Mouse (Mus musculus): Measurements from ENCODE around the gene Zbtb33.

Zbtb33 gene

DNA sequence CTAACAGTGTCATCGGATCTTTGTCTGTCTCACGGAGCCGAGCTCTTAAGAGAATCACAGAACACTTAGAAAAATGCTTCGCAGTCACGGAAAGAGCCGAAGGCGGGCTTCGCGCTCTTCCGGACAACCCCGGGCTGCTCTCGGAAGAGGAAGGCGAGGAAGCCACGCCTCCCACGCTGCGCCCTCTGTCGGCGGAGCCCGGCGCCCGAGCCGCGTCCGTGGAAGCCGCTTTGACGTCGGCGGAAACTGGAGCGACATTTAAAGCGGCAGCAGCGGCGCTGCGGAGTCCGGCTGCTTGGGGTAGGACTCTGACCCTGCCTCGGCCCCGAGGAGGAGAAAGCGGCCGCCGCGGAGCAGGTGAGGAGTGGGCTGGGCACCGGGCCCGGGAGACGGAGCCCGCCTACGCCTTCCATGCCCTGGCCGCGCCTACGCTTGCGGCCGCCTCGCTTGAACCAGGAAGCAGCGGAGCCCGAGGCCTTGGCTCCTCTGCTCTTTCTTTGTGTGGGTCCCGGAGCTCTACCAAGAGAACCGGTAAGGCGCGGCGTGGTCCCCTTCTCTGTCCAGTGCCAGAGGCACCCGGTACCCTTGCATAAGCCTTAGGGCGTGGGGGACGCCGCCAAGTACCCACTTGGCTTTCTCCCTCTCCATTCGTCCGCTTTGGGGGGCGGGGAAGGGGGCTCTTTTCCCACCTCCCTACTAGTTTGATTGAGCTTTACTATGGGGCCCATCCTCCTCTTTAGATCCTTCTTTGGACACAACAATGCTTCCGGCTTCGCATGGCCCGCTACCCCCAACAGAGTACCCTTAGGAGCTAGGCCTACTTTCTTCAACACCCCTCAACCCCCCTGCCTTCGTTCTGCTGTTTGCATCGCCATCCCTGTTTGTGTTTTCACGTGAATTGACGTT is at the start of gene Zbtb33:
Gene Zbtb33 (plus strand): TSS at position 242 of the 906 bp plus-strand sequence.
- DNase-seq (ENCODE audit: low read depth, low spot score), result peak; percentile 79

DNA sequence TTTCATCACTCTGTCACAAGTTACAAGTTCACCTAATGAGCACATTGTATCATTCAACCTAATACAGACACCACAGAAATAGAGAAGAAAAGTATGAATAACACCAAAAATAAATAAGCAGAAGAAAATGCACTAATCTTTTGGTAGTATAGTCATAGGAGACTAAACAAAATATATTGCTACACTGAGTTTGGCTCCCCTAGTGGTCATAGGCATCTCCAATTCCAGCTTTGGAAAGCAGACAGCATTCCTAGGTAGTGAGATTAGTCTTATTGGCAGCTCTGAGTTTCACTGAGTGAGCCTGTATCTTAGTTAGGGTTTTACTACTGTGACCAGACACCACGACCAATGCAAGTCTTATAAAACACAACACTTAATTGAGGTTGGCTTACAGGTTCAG is 30.5 kb upstream of the Zbtb33 start:
- DNase-seq (ENCODE audit: low read depth, low spot score), result peak; percentile 39

DNA sequence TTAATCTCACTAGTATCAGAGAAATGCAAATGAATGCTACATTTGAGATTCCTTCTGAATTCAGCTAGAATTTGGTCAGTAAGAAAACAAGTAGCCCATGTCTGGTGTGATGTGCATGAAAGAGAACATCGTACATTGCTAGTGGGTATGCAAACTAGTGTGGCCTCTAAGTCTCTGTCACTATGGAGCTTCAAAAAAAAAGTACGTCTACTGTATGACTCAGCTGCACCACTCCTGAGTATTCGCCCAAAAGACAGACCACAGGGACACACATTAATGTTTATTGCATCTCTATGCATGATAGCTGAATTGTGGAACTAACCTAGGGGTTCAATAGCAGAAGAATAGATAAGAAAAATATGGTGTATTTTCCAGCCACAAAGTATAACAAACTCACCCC is 24.3 kb upstream of the Zbtb33 start:
- no peak for DNase-seq (ENCODE audit: low read depth, low spot score)

DNA sequence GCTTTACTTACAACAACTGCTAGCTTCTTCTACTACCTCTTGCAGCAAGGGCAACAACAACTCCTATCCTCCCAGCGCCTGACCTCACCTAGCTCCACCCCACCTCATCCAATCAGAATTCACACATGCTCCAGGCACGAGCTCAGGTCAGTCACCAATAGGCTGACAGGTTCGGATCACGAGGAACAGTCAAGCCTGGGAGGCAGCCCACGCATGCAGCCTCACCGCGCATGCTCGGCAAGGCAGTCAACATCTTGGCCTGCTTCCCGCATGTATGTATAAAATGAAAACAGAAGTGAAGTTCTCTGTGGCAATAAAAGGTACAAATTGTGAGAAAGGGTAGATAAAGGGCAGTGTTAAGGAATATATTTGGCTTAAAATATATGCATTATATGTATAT is 23.5 kb upstream of the Zbtb33 start:
- no peak for DNase-seq (ENCODE audit: low read depth, low spot score)

DNA sequence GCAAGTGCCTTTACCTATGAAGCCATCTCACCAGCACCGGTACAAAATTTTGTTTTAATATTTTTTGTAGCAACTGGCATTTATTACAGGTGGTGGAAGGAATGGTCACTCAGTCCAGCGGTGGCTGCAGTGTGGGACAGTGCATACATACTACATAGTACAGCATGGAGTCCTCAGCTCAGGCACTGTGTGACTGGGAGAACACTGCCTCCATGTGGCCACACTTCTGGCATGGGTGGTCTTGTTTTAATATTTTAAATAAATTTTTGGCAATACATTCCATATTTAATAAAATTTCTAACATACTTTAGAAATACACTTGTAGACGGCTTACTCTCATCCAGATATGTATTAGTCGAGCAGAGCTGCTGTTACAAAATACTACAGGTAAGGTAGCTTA is 23.0 kb upstream of the Zbtb33 start:
- DNase-seq (ENCODE audit: low read depth, low spot score), result no peak

DNA sequence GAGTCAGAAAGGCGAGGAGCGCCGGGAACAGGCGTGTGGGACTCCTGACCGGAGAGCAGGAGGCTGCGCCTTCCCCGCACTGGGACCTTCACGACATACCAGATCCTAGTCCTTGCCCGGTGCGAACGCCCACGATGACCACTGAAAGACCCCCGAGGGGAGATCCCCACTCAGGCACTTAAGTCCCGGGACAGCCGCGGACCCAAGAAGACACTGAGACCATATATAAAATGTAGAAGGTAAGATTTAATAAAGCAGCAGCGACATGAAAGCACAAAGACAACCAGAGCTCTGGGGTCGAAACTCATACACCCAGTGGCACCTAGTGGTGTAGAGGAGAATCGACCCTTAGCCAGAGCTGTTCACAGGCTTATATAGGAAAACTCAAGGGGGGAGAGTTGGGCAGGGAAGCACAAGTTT is 9.7 kb upstream of the Zbtb33 start:
- DNase-seq (ENCODE audit: low read depth, low spot score), result peak; percentile 69

DNA sequence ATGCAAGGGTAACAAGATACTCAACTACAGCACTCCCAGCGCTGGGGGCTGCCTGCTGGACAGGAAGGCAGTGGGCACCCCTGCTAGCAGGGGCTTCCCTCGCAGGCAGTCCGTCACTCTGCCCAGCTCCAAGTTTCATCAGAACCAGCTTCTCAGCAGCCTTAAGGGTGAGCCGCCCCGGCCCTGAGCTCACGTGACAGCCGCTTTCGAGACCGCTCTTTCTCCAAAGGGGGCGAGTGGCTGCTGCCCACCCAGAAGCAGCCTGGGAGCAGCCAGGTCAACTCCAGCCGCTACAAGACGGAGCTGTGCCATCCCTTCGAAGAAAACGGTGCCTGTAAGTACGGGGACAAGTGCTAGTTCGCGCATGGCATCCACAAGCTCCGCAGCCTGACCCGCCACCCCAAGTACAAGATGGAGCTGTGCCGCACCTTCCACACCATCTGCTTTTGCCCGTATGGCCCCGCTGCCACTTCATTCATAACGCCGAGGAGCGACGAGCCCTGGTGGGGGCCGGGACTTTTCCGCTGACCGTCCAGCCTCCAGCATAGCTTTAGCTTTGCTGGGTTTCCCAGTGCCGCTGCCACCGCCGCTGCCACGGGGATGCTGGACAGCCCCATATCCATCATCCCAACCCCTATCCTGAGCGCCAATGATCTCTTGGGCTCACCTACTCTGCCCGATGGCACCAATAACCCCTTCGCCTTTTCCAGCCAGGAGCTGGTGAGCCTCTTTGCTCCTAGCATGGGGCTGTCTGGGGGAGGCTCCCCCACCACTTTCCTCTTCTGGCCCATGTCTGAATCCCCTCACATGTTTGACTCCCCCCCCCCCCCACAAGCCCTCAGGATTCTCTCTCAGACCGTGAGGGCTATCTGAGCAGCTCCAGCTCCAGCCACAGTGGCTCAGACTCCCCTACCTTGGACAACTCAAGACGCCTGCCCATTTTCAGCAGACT is 8.7 kb upstream of the Zbtb33 start:
- DNase-seq (ENCODE audit: low read depth, low spot score), result no peak

DNA sequence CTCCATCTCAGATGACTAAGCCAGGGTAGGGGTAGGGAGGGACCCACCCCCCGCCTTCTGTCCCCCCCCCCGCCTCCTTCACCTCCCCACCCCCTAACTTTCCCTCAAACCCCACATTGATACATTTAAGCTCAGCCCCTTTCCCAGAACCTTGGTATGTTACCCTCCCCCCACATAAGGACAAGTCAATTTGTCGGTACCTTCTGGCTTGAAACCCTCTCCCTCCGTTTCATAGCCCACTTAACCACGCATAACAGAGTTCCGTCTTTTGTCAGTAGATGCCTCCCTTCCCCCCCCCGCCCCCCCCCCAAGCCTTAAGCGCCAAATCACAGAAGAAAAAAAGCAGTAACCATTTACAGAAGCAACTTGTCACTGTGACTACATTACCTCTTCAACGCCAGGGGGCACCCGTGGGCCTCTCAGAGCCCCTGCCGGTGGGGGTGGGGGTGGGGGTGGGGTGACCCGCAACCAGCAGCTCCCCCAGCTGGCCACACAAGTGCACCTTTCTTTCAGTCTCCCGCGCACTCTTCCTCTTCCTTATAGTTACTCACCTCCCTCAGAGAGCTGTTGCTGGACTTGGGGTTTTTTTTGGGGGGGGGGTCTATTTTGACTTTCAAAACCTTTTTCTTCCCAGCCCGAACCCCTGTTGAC is 7.9 kb upstream of the Zbtb33 start:
- DNase-seq (ENCODE audit: low read depth, low spot score), result peak; percentile 17

DNA sequence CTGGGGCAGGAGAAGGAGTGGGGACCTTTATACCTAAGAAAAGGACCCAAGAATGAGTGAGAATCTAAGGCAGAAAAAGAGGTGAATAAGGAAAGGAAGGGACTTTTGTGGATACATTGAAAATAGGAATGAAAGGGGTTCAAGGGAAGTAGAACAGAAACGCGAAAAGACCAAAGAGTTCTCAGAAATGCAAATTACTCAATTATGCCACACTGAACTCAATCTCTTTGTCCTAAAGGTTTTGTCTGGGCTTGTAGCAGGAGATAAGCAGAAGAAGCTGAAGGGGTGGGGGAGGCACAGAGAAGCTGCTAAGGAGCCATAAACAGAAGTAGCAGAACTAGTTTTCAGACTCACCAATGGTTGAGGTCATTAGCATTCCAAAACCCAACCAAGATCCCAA is 4.1 kb upstream of the Zbtb33 start:
- no peak for DNase-seq (ENCODE audit: low read depth, low spot score)

DNA sequence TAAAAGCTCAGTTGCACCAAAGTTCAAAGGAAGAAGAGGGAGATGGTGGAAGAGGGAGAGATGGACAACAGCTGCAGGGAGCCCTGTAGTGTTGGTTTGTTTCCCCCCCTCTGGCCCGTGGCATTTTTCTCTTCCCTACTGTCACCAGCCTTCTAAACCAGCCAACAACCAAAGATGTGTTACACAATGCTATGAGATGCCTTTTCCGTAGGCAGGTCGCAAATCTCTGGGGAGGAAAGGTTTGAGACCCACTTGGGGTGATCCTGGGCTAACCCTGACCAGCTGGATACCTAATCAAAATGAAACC is 818 bp downstream of the Zbtb33 start:
- DNase-seq (ENCODE audit: low read depth, low spot score), result no peak

DNA sequence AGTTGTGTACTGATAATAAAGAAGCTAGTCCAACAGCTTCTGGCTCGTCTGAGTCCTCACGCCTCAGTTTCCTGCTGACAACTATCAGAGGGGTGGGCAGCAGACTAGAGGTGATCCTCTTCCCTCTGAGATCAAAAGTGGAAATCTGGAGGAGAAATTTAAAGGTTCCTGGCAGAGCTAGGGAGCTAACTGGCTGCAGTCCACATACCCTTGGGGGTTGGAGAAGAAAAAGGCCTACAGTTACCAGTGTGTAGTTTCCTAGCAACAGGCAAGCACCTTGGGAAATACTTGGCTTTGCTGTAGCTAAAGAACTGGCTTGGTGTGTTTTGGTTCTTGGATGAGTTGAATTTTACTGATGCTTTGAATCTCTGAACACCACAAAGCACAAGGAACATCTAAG is 12.2 kb downstream of the Zbtb33 start:
- DNase-seq (ENCODE audit: low read depth, low spot score), result peak; percentile 19

DNA sequence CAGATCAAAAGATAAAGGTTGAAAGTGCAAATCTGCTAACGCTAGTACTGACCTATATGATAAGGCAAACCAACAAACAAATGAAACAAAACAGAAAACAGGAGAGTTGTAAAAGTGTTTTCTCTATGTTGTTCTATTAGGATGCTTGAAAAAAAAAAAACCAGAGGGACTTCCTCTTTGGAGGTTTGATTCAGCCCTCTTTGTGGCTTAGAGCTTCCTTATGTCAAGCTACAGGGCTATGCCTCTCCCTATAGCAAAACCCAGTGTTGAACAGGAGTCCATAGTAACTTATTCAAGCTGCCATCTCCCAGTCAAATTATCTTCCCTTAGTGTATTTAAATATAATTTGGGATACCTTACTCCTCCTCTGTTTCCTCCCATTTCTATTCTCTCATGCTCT is 17.8 kb downstream of the Zbtb33 start:
- DNase-seq (ENCODE audit: low read depth, low spot score), result no peak

DNA sequence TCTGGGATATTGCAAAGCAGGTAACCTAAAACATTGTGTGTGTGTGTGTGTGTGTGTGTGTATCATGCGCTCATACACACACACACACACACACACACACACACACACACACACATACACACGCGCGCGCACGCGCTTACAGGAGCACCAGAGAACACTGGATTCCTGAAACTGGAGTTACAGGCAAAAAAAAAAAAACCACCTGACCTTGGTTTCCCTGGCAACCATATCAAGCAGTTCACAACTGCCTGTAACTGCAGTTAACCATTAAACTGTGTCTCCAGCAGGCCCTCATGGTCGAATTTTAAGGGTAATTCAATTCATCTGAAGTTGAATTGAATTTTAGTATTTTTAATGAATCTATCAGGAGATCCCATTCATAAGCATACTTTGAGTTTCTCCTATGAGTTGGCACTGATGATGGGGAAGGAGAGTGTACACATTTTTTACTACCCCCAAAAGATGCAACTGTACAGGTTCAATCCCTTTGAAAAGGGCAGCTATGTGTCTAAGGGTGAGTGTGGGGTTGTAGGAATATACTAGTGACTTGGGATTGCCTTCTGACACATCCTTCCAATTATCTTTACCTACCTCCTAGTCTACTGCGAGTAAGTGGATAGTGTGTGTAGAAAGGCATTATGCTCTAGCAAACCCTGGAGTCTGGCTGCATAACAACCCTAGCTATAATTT is 27.5 kb downstream of the Zbtb33 start:
- DNase-seq (ENCODE audit: low read depth, low spot score), result no peak

DNA sequence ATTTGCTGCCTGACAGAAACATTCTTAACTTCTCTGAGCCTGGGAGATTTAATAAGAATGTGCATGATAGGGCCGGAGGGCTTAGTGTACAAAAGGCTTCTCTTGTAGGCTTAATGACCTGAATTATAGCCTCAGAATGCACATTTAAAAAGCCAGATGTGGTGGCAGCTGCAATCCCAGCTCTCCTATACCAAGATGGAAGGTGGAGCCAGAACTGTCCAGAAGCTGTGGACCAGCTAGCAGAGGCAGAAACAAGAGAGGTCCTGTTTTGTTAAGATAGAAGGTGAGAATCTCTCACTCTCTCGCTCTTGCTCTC is 28.0 kb downstream of the Zbtb33 start:
- no peak for DNase-seq (ENCODE audit: low read depth, low spot score)

DNA sequence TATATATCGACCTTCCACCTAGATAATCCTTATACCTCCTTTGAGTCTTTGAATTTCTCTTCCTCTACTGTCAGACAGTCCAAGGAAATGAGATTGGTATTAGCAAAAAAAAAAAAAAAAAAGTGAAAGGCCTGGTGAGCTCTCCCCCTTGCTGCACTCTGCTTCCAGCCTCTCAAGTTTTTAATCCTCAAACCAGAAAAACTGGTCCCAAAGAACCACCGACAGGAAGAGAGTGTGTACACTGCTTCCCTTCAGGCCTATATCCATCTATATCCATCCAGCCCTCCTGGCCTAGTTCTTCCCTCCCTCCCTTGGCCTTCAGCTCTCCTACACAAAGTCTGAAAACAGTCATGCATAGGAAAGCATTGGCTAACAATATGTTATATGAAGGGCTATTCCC is 33.2 kb downstream of the Zbtb33 start:
- no peak for DNase-seq (ENCODE audit: low read depth, low spot score)

DNA sequence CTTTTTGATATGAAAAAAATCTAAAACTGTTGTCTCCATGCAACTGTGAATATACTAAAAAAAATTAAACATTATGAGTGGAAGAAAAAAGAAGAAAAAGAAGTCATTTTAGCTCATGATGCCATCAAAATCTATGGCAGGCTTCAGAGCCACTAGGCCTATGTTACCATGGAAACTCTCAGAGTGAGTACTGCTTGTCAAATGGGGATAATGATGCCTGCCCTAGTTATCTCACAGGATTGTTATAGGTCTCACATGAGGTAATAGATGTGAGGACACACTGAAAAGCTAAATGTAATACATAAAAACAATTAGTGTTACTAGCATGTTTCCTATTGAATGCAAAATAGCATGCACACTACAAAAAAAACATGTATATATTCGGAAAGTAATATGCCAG is 40.3 kb downstream of the Zbtb33 start:
- no peak for DNase-seq (ENCODE audit: low read depth, low spot score)

DNA sequence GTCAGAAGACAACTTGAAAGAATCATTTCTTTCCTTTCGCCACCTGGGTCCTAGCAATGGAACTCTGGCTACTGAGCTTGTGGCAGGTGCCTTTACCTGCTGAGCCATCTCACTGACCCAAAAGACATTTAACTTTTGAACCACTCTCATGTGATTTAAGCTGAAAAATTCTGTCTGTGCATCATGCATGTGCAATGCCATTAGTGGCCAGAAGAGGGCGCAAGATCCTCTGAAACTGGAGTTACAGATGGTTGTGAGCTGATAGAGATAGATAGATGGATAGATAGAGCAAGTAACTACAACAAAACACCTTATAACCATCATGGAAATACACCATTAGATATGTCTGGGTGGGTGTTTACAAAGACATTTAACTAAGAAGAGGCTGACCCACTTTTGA is 48.1 kb downstream of the Zbtb33 start:
- peak; percentile 49 for DNase-seq (ENCODE audit: low read depth, low spot score)

All from 3T3-L1 (cell line).